Mouse (Mus musculus) embryonic facial prominence, embryonic 10.5 days (tissue): ENCODE measurements at regions not wholly inside any gene's neighbourhood (a gene's known extent, or its start where the extent isn't known, plus 50 kb on each side); places are given as distances from the start of the nearest gene placed in this dataset.

Source experiments
- DNase-seq: peaks from one replicate; pipeline ENCODE4 v3.0.0-alpha.2; 2017; ENCODE audit warnings: low spot score
- H3K27ac ChIP-seq: fragments of 300-500 bp; sonication (generic); replicated peaks from 2 replicates; pipeline ENCODE4 v1.5.1; 2016; ENCODE audit warnings: mild to moderate bottlenecking
- H3K27me3 ChIP-seq: fragments of 300-500 bp; sonication (generic); replicated peaks from 2 replicates; pipeline ENCODE4 v1.6.1; 2016; ENCODE audit warnings: low read depth, mild to moderate bottlenecking; ENCODE audit not compliant: poor library complexity, severe bottlenecking
- H3K36me3 ChIP-seq: fragments of 300-500 bp; sonication (generic); replicated peaks from 2 replicates; pipeline ENCODE4 v1.6.1; 2016; ENCODE audit warnings: mild to moderate bottlenecking, moderate library complexity
- H3K4me1 ChIP-seq: fragments of 300-500 bp; sonication (generic); 2 replicates; pipeline ENCODE4 v1.6.1; 2016
- H3K4me3 ChIP-seq: fragments of 300-500 bp; sonication (generic); 2 replicates; pipeline ENCODE4 v1.5.1; 2016; ENCODE audit warnings: mild to moderate bottlenecking, moderate library complexity
- H3K9me3 ChIP-seq: fragments of 300-500 bp; sonication (generic); 2 replicates; pipeline ENCODE4 v1.6.1; 2016; ENCODE audit warnings: mild to moderate bottlenecking
- WGBS: fragments of 180-500 bp; shearing (Covaris S2); methylation state at CpG from one replicate; pipeline ENCODE4 v1.1.7; 2016; 5-methylcytosine and 5-hydroxymethylcytosine counted together

DNA sequence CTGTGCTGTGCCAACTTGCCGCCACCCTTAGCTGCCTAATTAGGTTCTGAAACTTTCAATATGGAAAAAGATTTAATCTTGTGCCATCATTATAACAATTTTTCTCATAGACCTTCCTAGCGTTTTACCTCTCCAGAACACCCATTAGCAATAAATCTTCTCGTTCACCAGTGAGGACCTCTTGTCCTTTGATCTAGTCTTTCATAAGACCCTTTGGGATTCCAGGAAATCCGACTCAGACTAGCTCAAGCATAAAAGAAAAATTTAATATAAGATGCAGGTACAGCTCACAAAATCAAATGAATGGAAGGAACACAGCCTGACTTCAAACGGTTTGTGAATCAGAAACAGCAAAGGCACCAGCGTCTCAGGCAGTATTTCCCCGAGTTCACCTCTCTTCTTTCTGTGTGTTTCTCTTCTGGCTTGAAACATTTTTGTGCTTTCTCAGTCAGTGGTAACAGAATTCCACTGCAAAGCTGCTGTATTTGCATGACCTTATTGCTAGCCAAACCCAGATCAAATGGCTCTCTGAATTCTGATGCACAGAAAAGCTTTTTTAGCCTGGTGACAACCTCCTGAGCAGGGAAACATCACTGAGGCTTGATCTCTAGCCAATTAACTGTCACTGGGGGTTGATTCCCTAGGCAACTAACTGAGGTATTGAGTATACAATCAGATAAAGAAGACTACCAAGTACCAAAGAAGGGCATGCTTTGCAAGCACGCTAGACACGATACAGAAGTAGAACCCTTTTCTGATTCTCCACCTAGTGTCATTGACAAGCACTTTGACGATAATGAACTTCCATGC, 539.8 kb downstream of the Cenpc1 start:
- Histone ChIP-seq H3K4me3 (no peak overlapping the region), H3K4me1 (no peaks in the 10 kb centered on the region), H3K9me3 (no peaks in the 10 kb centered on the region), H3K27ac (no peak overlapping the region), H3K27me3 (no peaks in the 10 kb centered on the region), H3K36me3 (no peaks in the 10 kb centered on the region)
- no peak for DNase-seq
- 84% methylated on average over 10 of the region's 10 CpGs for WGBS

DNA sequence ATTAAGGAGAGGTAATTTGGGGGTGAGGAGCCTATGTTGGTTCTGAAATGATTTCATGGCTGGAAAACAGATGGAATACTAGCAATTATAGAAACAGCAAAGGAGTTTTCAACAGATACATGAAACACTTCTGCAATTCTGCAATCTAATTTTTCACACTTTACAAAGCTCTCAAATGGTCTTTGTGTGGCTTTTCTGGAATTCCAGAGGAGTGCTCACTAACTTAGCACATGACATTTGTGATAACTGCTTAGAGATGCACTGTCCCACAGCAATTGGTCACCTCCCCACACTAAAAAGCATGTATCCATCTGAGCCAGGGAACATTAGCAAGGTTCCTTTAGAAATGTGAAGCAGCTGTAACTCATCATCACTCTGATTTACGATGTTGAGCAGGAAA, 560.1 kb downstream of the Cenpc1 start:
- 75% methylated on average over 1 of the region's 1 CpGs for WGBS
- no peaks in the 10 kb centered on the region for H3K9me3 ChIP-seq
- no peaks in the 10 kb centered on the region for H3K27me3 ChIP-seq
- no peak overlapping the region for H3K4me3 ChIP-seq
- DNase-seq = no peak
- H3K27ac ChIP-seq = no peak overlapping the region
- no peaks in the 10 kb centered on the region for H3K36me3 ChIP-seq
- H3K4me1 ChIP-seq = no peaks in the 10 kb centered on the region

DNA sequence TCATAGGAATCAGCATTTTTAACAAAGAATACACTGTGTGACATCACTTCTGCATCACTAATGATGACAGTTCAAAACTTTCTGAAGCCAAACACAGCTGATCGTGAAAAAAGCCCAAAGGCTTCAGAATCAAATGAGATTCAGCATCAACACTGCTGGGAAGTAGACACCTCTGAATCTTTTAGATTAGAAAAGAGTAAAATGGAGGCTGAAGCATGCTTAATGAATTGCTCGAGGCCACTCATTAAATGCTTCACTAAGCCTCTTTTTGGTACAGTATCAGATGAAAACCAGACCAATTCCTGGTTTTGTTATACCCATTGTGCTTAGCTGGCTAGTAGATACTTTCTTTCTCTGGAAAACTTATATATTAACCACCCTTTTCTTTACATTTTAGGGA, 568.1 kb downstream of the Cenpc1 start:
- Histone ChIP-seq H3K4me1 (no peaks in the 10 kb centered on the region), H3K27ac (no peak overlapping the region), H3K27me3 (no peaks in the 10 kb centered on the region), H3K9me3 (no peaks in the 10 kb centered on the region), H3K36me3 (no peaks in the 10 kb centered on the region), H3K4me3 (no peak overlapping the region)
- no peak for DNase-seq
- 68% methylated on average over 2 of the region's 2 CpGs for WGBS

DNA sequence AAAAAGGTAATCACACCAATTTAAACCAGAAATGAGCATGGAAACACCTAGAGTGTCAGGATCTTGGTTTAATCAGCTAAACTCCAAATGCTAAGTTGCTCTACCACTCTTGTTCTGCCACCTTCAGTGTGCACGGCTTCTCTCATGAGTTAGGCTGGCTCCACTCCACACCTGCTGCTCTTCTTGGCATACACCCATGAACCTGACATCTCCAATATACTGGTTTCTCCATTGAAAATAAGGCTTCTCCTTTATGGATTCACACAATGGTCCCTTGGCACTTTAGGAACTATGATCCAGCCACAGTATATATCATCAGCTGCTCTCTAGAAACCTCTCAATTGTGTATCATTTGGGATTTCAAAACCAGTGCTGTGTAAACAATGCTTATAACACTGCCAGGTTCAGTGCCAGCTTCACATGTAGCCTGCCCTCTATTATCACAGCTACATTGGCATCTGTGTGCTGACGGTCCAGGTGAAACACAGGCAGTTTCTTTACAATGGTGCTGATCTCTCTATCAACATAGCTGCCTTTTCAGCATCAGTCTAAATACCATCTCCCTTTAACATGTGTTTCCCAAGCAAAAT, 579.6 kb downstream of the Cenpc1 start:
- DNase-seq = no peak
- Histone ChIP-seq H3K27ac (no peak overlapping the region), H3K4me3 (no peak overlapping the region), H3K4me1 (no peaks in the 10 kb centered on the region), H3K36me3 (no peaks in the 10 kb centered on the region), H3K27me3 (no peaks in the 10 kb centered on the region), H3K9me3 (no peaks in the 10 kb centered on the region)
- WGBS = 85% methylated on average over 2 of the region's 2 CpGs

DNA sequence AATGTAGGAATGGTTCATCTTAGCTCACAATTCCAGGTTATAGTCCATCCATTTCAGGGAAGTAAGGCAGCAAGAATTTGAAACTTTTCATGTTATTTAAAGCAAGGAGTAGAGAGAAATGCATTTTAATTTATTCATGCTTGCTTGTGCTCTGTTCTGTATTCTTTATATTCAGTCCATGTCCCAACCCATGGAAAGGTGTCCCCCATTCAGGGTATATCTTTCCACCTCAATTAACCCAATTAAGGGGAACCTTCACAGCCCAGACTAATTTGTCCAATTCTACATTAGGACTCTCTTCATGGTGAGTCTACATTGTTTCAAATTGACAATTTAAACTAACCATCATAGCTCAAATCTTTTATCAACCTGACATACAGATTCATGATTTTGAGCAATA, 580.2 kb downstream of the Cenpc1 start:
- no peak overlapping the region for H3K4me3 ChIP-seq
- no peak overlapping the region for H3K27ac ChIP-seq
- no peaks in the 10 kb centered on the region for H3K27me3 ChIP-seq
- H3K36me3 ChIP-seq = no peaks in the 10 kb centered on the region
- no peak for DNase-seq
- H3K9me3 ChIP-seq = no peaks in the 10 kb centered on the region
- no peaks in the 10 kb centered on the region for H3K4me1 ChIP-seq

DNA sequence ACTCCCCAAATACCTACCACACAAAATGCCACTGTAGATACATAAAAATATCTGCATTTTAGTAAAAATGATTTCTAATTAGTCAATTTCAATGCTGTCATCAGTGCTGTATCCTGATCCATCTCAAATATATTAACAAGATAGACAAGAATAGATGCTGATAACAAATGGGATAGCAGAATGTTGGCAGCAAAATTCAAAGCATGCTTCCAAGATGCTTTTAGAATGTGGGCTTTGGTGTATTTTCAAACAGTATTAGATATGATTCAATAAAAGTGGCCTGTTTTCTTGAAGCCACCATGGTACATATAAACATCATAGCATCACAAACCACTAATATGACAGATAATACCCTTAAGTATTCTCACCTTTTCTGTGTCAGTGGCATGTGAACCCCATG, 597.6 kb downstream of the Cenpc1 start:
- no peak overlapping the region for H3K27ac ChIP-seq
- no peak overlapping the region for H3K4me3 ChIP-seq
- no peaks in the 10 kb centered on the region for H3K36me3 ChIP-seq
- DNase-seq = no peak
- no peaks in the 10 kb centered on the region for H3K27me3 ChIP-seq
- no peaks in the 10 kb centered on the region for H3K4me1 ChIP-seq
- no peaks in the 10 kb centered on the region for H3K9me3 ChIP-seq

DNA sequence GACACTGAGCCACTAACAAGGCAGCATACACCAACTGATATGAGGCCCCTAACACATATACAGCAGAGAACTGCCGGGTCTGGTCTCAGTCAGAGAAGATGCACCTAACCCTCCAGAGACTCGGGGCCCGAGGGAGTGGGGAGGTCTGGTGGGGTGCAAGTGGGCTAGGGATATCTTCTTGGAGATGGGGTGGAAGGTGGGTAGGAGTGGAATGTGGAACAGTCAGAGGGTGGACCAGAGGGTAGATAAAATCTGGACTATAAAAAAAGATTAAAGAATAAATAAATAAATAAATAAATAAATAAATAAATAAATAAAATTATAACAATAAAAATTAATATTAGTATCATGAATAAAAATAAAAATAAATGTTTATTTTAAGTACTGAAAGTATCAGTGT, 598.2 kb downstream of the Cenpc1 start:
- H3K9me3 ChIP-seq = no peaks in the 10 kb centered on the region
- no peak overlapping the region for H3K4me3 ChIP-seq
- H3K4me1 ChIP-seq = no peaks in the 10 kb centered on the region
- H3K36me3 ChIP-seq = no peaks in the 10 kb centered on the region
- no peak for DNase-seq
- H3K27ac ChIP-seq = no peak overlapping the region
- WGBS = 90% methylated on average over 3 of the region's 3 CpGs
- no peaks in the 10 kb centered on the region for H3K27me3 ChIP-seq
